Mouse (Mus musculus) hindbrain, postnatal 0 days (tissue): ENCODE results near the gene Tekt4. TPM values are rescaled to one million over a fixed set of nuclear protein-coding genes. Genes with fewer than 3 reads are reported as not detected.
A peak's percentile ranks its signal among the peaks of the same experiment; 100 is the strongest.

ENCODE experiments used
- ATAC-seq: fragments of 200-750 bp; cut with Nextera tagmentation; 2 replicates; pipeline ENCODE4 v1.8.0; 2017; ENCODE audit warnings: mild to moderate bottlenecking, moderate TSS enrichment, moderate library complexity
- DNase-seq: peaks from one replicate; pipeline ENCODE4 v3.0.0-alpha.2; 2015; ENCODE audit warnings: low spot score
- H3K27ac ChIP-seq: fragments of 300-500 bp; sonication (generic); 2 replicates; pipeline ENCODE4 v1.5.1; 2014; ENCODE audit warnings: mild to moderate bottlenecking
- H3K27me3 ChIP-seq: fragments of 300-500 bp; sonication (generic); 2 replicates; pipeline ENCODE4 v1.6.1; 2014; ENCODE audit warnings: low read length, mixed read lengths; ENCODE audit not compliant: insufficient read depth
- H3K36me3 ChIP-seq: fragments of 300-500 bp; sonication (generic); 2 replicates; pipeline ENCODE4 v1.6.1; 2014; ENCODE audit warnings: low read length, mixed read lengths; ENCODE audit not compliant: insufficient read depth
- H3K4me1 ChIP-seq: fragments of 300-500 bp; sonication (generic); 2 replicates; pipeline ENCODE4 v1.6.1; 2014; ENCODE audit warnings: antibody characterized with exemption, low read length, mixed read lengths; ENCODE audit not compliant: insufficient read depth
- H3K4me2 ChIP-seq: fragments of 300-500 bp; sonication (generic); 2 replicates; pipeline ENCODE4 v1.6.1; 2014; ENCODE audit warnings: low read depth, mild to moderate bottlenecking, low read length, moderate library complexity, mixed read lengths
- H3K4me3 ChIP-seq: fragments of 300-500 bp; sonication (generic); 2 replicates; pipeline ENCODE4 v1.5.1; 2014; ENCODE audit warnings: low read length
- H3K9ac ChIP-seq: fragments of 300-500 bp; sonication (generic); replicated peaks from 2 replicates; pipeline ENCODE4 v1.6.1; 2014; ENCODE audit warnings: mild to moderate bottlenecking, low read length, moderate library complexity, mixed read lengths
- H3K9me3 ChIP-seq: fragments of 300-500 bp; sonication (generic); 2 replicates; pipeline ENCODE4 v1.6.1; 2016; ENCODE audit warnings: low read length, mixed read lengths
- CTCF ChIP-seq: IDR thresholded peaks from 2 replicates; pipeline ENCODE4 v1.5.1; 2016; ENCODE audit warnings: antibody characterized with exemption, control low read depth, low read depth
- WGBS: fragments of 180-500 bp; shearing (Covaris S2); extraction: QIAGEN DNeasy Blood & Tissue Kit; methylation state at CpG from one replicate; pipeline ENCODE4 v1.1.7; 2014; 5-methylcytosine and 5-hydroxymethylcytosine counted together
- polyA plus RNA-seq: library from polyadenylated mRNA; unstranded; fragments of >200 nt; fragmentation: Nextera tagmentation; extraction: Ambion mirVana; gene quantifications from 2 replicates; pipeline ENCODE4 v1.2.1, GENCODE M21; 2015
- total RNA-seq: library from RNA; depleted of rRNA; stranded (reverse); fragments of >200 nt; gene quantifications from 2 replicates; pipeline ENCODE4 v1.2.3, GENCODE M21; 2014; rRNA removed

The Tekt4 gene
- total and polyA plus RNA-seq, 2 experiments from 2014 or later, result 2.3 to 7.4 TPM

DNA sequence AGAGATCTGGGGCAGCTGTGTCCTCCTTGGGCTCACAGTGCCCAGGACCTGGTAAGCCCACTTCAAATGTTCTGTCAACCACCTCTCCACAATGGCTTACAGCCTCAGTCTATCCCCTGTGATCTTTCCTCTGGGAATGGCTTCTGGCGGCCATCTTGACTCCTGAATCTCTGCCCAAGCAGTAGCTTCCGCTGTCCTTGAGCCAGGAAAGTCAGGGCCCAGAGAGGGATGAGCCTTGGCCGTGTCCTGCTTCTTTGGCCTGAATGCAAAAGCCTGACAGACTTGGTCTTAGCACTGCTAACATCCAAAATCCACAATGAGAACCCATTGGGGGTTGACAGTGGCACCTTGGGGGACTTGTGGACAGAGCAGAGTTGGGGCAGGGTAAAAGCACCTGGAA, 57.5 kb downstream of the Tekt4 start:
- Histone ChIP-seq H3K27ac (no peak overlapping the region), H3K9me3 (no peaks in the 10 kb centered on the region), H3K4me3 (no peak overlapping the region), H3K4me2 (no peak overlapping the region), H3K9ac (no peak overlapping the region), H3K36me3 (no peaks in the 10 kb centered on the region), H3K27me3 (no peaks in the 10 kb centered on the region), H3K4me1 (no peaks in the 10 kb centered on the region)
- no peak for ATAC-seq
- DNase-seq, result no peak
- WGBS, result 70% methylated on average over 3 of the region's 3 CpGs
- no peak for TF ChIP-seq CTCF

DNA sequence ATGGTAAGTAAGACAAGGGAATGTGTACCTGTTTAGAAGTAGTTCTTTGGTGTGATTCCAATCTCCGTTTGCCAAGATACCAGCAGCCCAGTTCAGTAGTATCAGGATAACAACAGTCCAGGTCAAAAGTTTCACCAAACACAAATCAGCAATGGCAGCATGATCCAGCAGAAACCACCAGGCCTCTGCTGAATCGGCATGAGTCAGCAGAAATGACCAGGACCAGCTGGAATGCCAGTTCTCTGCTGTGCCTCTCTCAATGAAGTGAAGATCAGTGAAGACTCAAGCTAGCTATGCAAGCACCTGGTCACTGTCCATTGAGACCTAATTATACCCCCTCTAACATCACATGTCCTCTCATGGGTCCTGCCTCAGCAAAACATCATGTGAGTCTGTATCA, 59.6 kb downstream of the Tekt4 start:
- no peak for TF ChIP-seq CTCF
- no peaks in the 10 kb centered on the region for H3K36me3 ChIP-seq
- no peak overlapping the region for H3K27ac ChIP-seq
- WGBS, result 97% methylated on average over 2 of the region's 2 CpGs
- H3K27me3 ChIP-seq, result no peaks in the 10 kb centered on the region
- DNase-seq, result no peak
- no peak overlapping the region for H3K4me2 ChIP-seq
- H3K4me3 ChIP-seq, result no peak overlapping the region
- no peaks in the 10 kb centered on the region for H3K9me3 ChIP-seq
- no peak overlapping the region for H3K9ac ChIP-seq
- H3K4me1 ChIP-seq, result peaks cover 5% of the 10 kb centered on the region; the same call in 1 of the 2 replicates
- ATAC-seq, result no peak

DNA sequence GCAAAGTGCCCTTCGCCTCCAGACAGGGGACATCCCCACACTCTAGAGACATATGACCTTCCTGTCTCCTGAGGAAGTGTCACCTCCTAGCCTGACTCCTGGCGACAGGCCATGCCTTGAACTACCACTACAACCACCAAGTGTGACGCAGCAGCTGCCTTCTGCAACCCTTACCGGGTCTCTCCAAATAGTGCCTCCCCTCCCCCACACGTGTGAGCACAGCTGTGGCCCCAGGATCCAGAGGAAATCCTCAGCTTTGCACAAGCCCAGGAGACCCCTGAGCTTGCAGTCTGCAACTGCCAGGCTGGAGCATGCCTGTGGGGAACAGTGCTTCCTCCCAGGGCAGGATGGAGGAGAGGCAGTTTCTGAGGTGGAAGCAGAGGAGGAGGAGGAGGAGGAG, 61.9 kb downstream of the Tekt4 start:
- Histone ChIP-seq H3K27ac (no peak overlapping the region), H3K9ac (no peak overlapping the region), H3K36me3 (no peaks in the 10 kb centered on the region), H3K4me1 (peaks cover 5% of the 10 kb centered on the region; the same call in 1 of the 2 replicates), H3K27me3 (no peaks in the 10 kb centered on the region), H3K4me3 (no peak overlapping the region), H3K4me2 (no peak overlapping the region), H3K9me3 (no peaks in the 10 kb centered on the region)
- no peak for TF ChIP-seq CTCF
- WGBS, result 51% methylated on average over 5 of the region's 5 CpGs
- DNase-seq (no peak), ATAC-seq (no peak)

DNA sequence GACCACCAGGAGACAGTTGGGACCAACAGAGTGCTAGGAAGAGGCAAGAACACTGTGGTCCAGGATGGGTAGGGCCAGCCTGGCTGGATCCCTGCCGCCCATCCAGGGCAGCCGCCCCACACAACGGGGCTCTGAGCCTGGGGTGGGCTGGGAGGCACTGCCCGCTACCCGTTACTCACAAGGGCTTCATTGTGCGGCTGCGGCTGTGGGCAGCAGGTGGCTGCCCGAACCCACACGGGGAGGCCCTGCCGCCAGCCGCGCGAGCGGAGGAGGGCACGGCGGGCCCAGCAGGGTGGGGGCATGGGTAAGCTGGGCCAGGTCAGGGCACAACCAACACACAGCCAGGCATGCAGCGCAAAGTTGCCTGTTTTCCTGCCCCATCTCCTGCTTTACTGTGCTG, 63.7 kb downstream of the Tekt4 start:
- no peak overlapping the region for H3K4me3 ChIP-seq
- peak overlapping the region; percentile 32; the same call in 1 of the 2 replicates for H3K27ac ChIP-seq
- no peaks in the 10 kb centered on the region for H3K27me3 ChIP-seq
- H3K9ac ChIP-seq, result no peak overlapping the region
- peak; percentile 85 for ATAC-seq
- H3K9me3 ChIP-seq, result no peaks in the 10 kb centered on the region
- peak; percentile 66 for DNase-seq
- peaks cover 5% of the 10 kb centered on the region; the same call in 1 of the 2 replicates for H3K4me1 ChIP-seq
- no peaks in the 10 kb centered on the region for H3K36me3 ChIP-seq
- H3K4me2 ChIP-seq, result no peak overlapping the region
- no peak for TF ChIP-seq CTCF
- 31% methylated on average over 17 of the region's 17 CpGs for WGBS

DNA sequence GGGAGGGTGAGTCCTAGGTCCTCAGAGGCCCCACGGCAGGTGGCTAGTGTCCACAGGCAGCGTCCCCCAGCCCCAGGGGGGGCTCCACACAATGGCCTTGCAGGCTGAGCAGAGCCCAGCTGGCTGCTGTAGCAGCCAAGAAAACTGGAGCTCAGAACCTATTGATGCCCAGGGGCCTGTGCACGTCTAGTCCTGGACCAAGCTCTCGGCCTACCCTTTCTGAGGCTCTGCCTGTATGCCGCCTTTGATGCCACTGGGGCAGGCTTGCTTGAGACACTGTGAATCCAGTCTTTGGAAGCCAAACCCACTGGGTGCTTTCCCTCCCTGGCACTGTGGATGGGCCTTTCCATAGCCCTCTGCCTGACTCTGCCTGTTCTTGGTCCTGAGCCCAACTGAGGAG, 65.1 kb downstream of the Tekt4 start:
- ATAC-seq, result peak; percentile 33; the same call in 1 of the 2 replicates
- peak overlapping the region; percentile 32; the same call in 1 of the 2 replicates for H3K27ac ChIP-seq
- no peak for TF ChIP-seq CTCF

DNA sequence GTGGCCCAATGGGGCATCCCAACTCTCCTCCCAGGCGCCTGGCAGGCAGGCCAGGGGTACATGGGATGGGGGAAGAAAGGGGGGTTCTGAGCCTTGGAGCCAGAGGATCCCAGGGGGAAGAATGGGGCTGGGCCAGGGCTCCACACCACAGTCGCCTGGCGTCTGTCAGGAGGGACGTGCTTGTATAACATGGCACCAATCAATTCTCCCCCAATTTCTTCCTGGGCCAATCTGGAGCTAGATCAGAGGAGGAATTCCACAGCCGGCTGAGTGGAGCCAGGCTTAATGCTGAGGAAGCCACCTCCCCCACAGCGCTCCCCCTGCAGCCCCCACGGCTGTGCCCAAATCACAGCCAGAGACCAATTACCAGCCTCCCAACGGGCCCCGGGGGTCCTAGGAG, 66.1 kb downstream of the Tekt4 start:
- WGBS, result 39% methylated on average over 8 of the region's 9 CpGs
- Histone ChIP-seq H3K4me3 (no peak overlapping the region), H3K36me3 (no peaks in the 10 kb centered on the region), H3K9ac (no peak overlapping the region), H3K4me2 (no peak overlapping the region), H3K27ac (0 out of 2 replicates have a peak overlapping the region, but pooled peaks have one; percentile 32), H3K9me3 (no peaks in the 10 kb centered on the region), H3K27me3 (no peaks in the 10 kb centered on the region), H3K4me1 (peaks cover 5% of the 10 kb centered on the region; the same call in 1 of the 2 replicates)
- TF ChIP-seq CTCF, result no peak
- peak; percentile 18 for DNase-seq
- ATAC-seq, result no peak; the same call in 1 of the 2 replicates

More for the DNA sequence above, 65.1 kb downstream of the Tekt4 start:
- peak; percentile 55 for DNase-seq
- no peaks in the 10 kb centered on the region for H3K36me3 ChIP-seq
- 39% methylated on average over 5 of the region's 5 CpGs for WGBS
- peaks cover 5% of the 10 kb centered on the region; the same call in 1 of the 2 replicates for H3K4me1 ChIP-seq
- no peak overlapping the region for H3K4me2 ChIP-seq
- no peaks in the 10 kb centered on the region for H3K27me3 ChIP-seq
- no peaks in the 10 kb centered on the region for H3K9me3 ChIP-seq
- no peak overlapping the region for H3K4me3 ChIP-seq
- no peak overlapping the region for H3K9ac ChIP-seq

DNA sequence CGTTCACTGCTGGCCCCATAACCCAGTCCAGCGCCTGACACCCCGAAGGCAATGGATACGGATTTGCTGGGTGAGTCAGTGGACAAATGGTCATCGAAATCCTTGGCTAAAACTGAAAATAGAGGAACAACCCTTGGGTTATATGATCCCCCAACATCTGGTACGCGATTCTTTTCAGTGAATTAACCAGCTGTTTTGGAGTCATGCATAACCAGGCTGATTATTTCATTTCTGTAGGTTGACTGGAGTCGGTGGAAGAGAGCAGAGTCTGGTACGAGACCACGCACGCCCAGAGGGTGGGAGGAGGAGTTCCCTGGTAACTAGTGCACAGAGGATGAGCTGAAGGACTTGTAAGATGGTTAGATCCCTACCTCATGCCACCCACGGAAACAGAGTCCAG, 67.7 kb downstream of the Tekt4 start:
- H3K27ac ChIP-seq, result no peak overlapping the region
- ATAC-seq (no peak), DNase-seq (no peak)
- H3K4me2 ChIP-seq, result no peak overlapping the region
- no peak overlapping the region for H3K9ac ChIP-seq
- no peak overlapping the region for H3K4me3 ChIP-seq
- no peak for TF ChIP-seq CTCF
- H3K9me3 ChIP-seq, result no peaks in the 10 kb centered on the region
- H3K4me1 ChIP-seq, result peaks cover 5% of the 10 kb centered on the region; the same call in 1 of the 2 replicates
- WGBS, result 84% methylated on average over 12 of the region's 12 CpGs
- no peaks in the 10 kb centered on the region for H3K36me3 ChIP-seq
- no peaks in the 10 kb centered on the region for H3K27me3 ChIP-seq

Other genes starting within 250 kb of the Tekt4 start
- 87.5 and 89.2 TPM in 2 replicates for gene Gnptg, start 214.5 kb upstream of the Tekt4 start, total RNA-seq
- gene Gnptg, start 214.5 kb upstream of the Tekt4 start, polyA plus RNA-seq, result 128 and 129 TPM in 2 replicates
- 42.6 and 43.5 TPM in 2 replicates for gene Tsr3, start 214.4 kb upstream of the Tekt4 start, total RNA-seq
- 65.3 and 70.7 TPM in 2 replicates for gene Tsr3, start 214.4 kb upstream of the Tekt4 start, polyA plus RNA-seq
- 64.0 and 79.3 TPM in 2 replicates for gene Baiap3, start 198.3 kb upstream of the Tekt4 start, total RNA-seq
- gene Baiap3, start 198.3 kb upstream of the Tekt4 start, polyA plus RNA-seq, result 27.3 and 27.8 TPM in 2 replicates
- gene Ube2i, start 180.0 kb upstream of the Tekt4 start, total RNA-seq, result 340 and 377 TPM in 2 replicates
- gene Ube2i, start 180.0 kb upstream of the Tekt4 start, polyA plus RNA-seq, result 372 and 390 TPM in 2 replicates
- gene Prss34, start 156.2 kb upstream of the Tekt4 start, total RNA-seq, result not detected in 2 replicates
- gene Prss34, start 156.2 kb upstream of the Tekt4 start, polyA plus RNA-seq, result not detected in 2 replicates
- gene Prss28, start 146.0 kb upstream of the Tekt4 start, total RNA-seq, result not detected in 2 replicates
- not detected in 2 replicates for gene Prss28, start 146.0 kb upstream of the Tekt4 start, polyA plus RNA-seq
- gene Prss29, start 136.0 kb upstream of the Tekt4 start, total RNA-seq, result not detected in 2 replicates
- not detected in 2 replicates for gene Prss29, start 136.0 kb upstream of the Tekt4 start, polyA plus RNA-seq
- gene Tpsab1, start 109.1 kb upstream of the Tekt4 start, total RNA-seq, result not detected in 2 replicates
- not detected in 2 replicates for gene Tpsab1, start 109.1 kb upstream of the Tekt4 start, polyA plus RNA-seq
- 0.21 TPM in 1 of 2 replicates, not detected in the other for gene Tpsb2, start 88.3 kb upstream of the Tekt4 start, total RNA-seq
- gene Tpsb2, start 88.3 kb upstream of the Tekt4 start, polyA plus RNA-seq, result 0.72 and 1.8 TPM in 2 replicates
- gene Tpsg1, start 85.3 kb upstream of the Tekt4 start, total RNA-seq, result 0.21 TPM in 1 of 2 replicates, not detected in the other
- 0.65 and 1.5 TPM in 2 replicates for gene Tpsg1, start 85.3 kb upstream of the Tekt4 start, polyA plus RNA-seq
- 82.1 and 111 TPM in 2 replicates for gene Cacna1h, start 20.8 kb upstream of the Tekt4 start, total RNA-seq
- 4.8 and 5.7 TPM in 2 replicates for gene Cacna1h, start 20.8 kb upstream of the Tekt4 start, polyA plus RNA-seq
- gene Sstr5, start 42.7 kb downstream of the Tekt4 start, total RNA-seq, result 2.3 and 2.5 TPM in 2 replicates
- 0.84 and 1.2 TPM in 2 replicates for gene Sstr5, start 42.7 kb downstream of the Tekt4 start, polyA plus RNA-seq
- 52.1 and 54.5 TPM in 2 replicates for gene Sox8, start 116.1 kb downstream of the Tekt4 start, total RNA-seq
- gene Sox8, start 116.1 kb downstream of the Tekt4 start, polyA plus RNA-seq, result 28.9 and 31.5 TPM in 2 replicates
- gene Lmf1, start 124.5 kb downstream of the Tekt4 start, total RNA-seq, result 38.1 and 45.1 TPM in 2 replicates
- gene Lmf1, start 124.5 kb downstream of the Tekt4 start, polyA plus RNA-seq, result 21.4 and 22.4 TPM in 2 replicates